Mouse (Mus musculus): ENCODE results near the gene Itpkc. TPM values are rescaled to one million over a fixed set of nuclear protein-coding genes. Genes with fewer than 3 reads are reported as not detected.
"Not testable (repeated sequence)": the region's sequence is repeated elsewhere in the genome, so short reads cannot be mapped to it uniquely, and the experiment has no call there.

Gene Itpkc
- polyA plus RNA-seq, 1 experiment from 2014 or later, result 5.2 TPM

GRCm38 (mm10) chr7:27258205-27258899, 29.9 kb upstream of the Itpkc start, which contains the start of gene Numbl:
Gene Numbl (plus strand): TSS chr7:27258433.
- peak; percentile 88 for ATAC-seq (replicated peaks; ENCODE audit: low FRiP score)
- under 1% methylated on average over 47 of the region's 47 CpGs for WGBS
- Histone ChIP-seq H3K9ac (peak within 1 kb of the TSS; percentile 79), H3K27ac (peak within 1 kb of the TSS; percentile 67), H3K27me3 (no peaks in the 10 kb centered on the region), H3K9me3 (replicated peaks) (no peaks in the 10 kb centered on the region), H3K36me3 (peaks cover 20% of the 10 kb centered on the region), H3K4me2 (peak within 1 kb of the TSS; percentile 92), H3K4me3 (replicated peaks) (peak within 1 kb of the TSS; percentile 84), H3K4me1 (peaks cover 39% of the 10 kb centered on the region)

DNA sequence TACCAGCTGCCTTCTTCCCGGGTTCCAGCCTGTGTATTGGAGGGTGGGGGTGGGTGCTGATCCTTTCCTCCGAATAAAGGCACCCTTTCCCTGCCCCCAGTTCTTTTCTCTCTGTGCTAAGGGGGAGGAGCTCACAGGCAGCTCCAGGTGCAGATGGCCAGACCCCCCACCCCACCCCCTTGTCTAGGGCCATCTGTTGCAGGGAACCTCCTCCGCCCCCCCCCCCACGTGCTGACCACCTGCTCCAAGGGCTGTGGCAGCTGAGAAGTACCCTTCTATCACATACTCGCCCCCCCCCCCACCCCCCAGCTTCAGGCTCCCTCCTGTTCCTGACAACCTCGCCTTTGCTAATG, 29.4 kb upstream of the Itpkc start:
- H3K27ac ChIP-seq, result 0 out of 2 replicates have a peak overlapping the region, but pooled peaks have one; percentile 56
- H3K4me1 ChIP-seq, result peaks cover 39% of the 10 kb centered on the region
- H3K9ac ChIP-seq, result no peak overlapping the region; the same call in 1 of the 2 replicates
- H3K9me3 ChIP-seq (replicated peaks), result no peaks in the 10 kb centered on the region
- WGBS, result 9% methylated on average over 5 of the region's 6 CpGs
- H3K4me2 ChIP-seq, result peak overlapping the region; percentile 92
- H3K4me3 ChIP-seq (replicated peaks), result peak overlapping the region; percentile 84
- peaks cover 17% of the 10 kb centered on the region for H3K36me3 ChIP-seq
- ATAC-seq (replicated peaks; ENCODE audit: low FRiP score), result 0 out of 2 replicates have a peak, but pooled peaks have one; percentile 1
- no peaks in the 10 kb centered on the region for H3K27me3 ChIP-seq

DNA sequence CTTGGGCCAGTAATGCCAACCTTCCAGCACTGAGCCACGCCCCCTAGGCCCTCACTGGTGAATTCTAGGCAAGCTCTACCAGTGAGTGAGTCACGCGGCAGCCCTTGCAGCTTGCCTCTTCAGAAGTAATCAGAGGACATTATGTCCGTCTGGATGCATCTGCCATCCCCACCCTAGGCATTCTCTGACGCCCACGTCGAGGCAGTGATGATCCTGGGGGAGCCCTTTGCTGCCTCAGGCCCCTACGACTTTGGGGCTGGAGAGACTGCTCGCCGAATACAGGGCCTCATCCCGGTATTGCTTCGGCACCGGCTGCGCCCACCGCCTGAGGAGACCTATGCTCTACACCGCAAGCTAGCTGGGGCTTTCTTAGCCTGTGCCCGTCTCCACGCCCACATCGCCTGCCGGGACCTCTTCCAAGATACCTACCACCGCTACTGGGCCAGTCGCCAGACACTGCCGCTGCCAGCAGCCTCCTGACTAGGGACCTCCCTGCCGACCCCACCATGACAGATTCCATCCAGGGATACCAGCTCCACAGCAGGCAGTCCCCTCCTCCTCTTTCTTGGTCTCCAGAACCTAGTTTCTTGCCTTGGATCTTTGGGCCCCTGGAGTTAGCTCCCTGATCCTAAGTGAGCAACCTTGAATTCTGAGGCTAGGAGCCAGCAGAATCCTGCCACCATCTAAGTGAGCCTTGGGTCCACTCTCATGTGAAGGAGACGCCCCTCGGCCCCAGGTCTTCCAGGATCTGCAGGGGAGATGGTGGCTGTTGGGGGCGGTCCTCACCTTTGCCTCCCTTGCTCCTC, 28.8 kb upstream of the Itpkc start:
- Histone ChIP-seq H3K4me1 (peaks cover 39% of the 10 kb centered on the region), H3K27me3 (no peaks in the 10 kb centered on the region), H3K9me3 (replicated peaks) (no peaks in the 10 kb centered on the region), H3K27ac (peak overlapping the region; percentile 56; the same call in 1 of the 2 replicates), H3K36me3 (peaks cover 12% of the 10 kb centered on the region; the same call in 1 of the 2 replicates), H3K4me2 (peak overlapping the region; percentile 92), H3K4me3 (replicated peaks) (peak overlapping the region; percentile 84; the same call in 1 of the 2 replicates), H3K9ac (no peak overlapping the region)
- WGBS, result 23% methylated on average over 27 of the region's 27 CpGs
- ATAC-seq (replicated peaks; ENCODE audit: low FRiP score), result 0 out of 2 replicates have a peak, but pooled peaks have one; percentile 1

GRCm38 (mm10) chr7:27255721-27256120, 27.3 kb upstream of the Itpkc start:
- Histone ChIP-seq H3K4me1 (peaks cover 32% of the 10 kb centered on the region), H3K36me3 (peaks cover 12% of the 10 kb centered on the region), H3K27ac (no peak overlapping the region), H3K9ac (no peak overlapping the region), H3K4me2 (no peak overlapping the region), H3K4me3 (replicated peaks) (no peak overlapping the region), H3K27me3 (no peaks in the 10 kb centered on the region), H3K9me3 (replicated peaks) (no peaks in the 10 kb centered on the region)
- WGBS, result 53% methylated on average over 3 of the region's 3 CpGs
- ATAC-seq (replicated peaks; ENCODE audit: low FRiP score), result no peak

DNA sequence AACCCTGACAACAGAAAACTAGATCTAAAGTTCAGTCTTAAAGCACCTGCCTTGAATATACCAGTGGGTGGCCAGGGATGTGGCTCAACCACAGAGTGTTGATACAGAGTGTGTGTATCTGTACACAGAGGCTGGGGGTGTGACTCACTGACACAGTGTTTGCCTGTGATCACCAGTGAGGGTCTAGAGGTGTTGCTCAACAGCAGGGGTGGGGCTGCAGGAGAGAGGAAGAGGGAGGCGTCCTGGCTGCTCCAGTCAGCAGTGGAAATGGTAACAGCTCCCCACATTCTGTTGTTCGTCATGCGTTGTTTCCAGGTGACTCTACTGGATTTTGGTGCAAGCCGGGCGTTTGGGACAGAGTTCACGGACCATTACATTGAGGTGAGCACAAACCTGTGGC, 23.5 kb upstream of the Itpkc start:
- Histone ChIP-seq H3K9me3 (replicated peaks) (no peaks in the 10 kb centered on the region), H3K27ac (no peak overlapping the region), H3K9ac (no peak overlapping the region), H3K4me2 (no peak overlapping the region), H3K36me3 (peaks cover 20% of the 10 kb centered on the region), H3K4me1 (peaks cover 2% of the 10 kb centered on the region), H3K27me3 (no peaks in the 10 kb centered on the region), H3K4me3 (replicated peaks) (no peak overlapping the region)
- no peak for ATAC-seq (replicated peaks; ENCODE audit: low FRiP score)
- WGBS, result 67% methylated on average over 6 of the region's 6 CpGs

- H3K36me3 ChIP-seq, result peaks cover 35% of the 10 kb centered on the region
- no peak overlapping the region for H3K9ac ChIP-seq
- no peak overlapping the region for H3K27ac ChIP-seq
- no peak overlapping the region for H3K4me3 ChIP-seq (replicated peaks)
- no peaks in the 10 kb centered on the region for H3K4me1 ChIP-seq
- H3K27me3 ChIP-seq, result no peaks in the 10 kb centered on the region
- no peaks in the 10 kb centered on the region for H3K9me3 ChIP-seq (replicated peaks)
- 72% methylated on average over 5 of the region's 5 CpGs for WGBS
- no peak for ATAC-seq (replicated peaks; ENCODE audit: low FRiP score)
- no peak overlapping the region for H3K4me2 ChIP-seq
Measured at GRCm38 (mm10) chr7:27249928-27250327, 21.5 kb upstream of the Itpkc start.

DNA sequence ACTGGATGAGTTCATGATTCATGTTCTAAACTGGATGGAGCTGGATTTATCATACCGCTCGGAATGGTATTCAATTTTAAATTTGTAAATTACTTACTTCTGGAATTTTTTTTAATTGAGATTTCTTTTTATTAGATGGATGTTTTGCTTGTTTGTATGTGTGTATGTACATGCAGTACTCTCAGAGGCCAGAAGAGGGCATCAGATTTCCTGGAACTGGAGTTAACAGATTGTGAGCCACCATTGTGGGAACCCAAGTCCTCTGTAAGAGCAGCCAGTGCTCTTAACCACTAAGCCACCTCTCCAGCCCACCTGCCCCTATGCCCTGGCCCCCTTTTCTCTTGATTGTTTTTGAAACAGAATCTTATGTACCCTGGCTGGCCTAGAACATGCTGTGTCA, 20.7 kb upstream of the Itpkc start:
- H3K36me3 ChIP-seq, result peaks cover 32% of the 10 kb centered on the region
- no peaks in the 10 kb centered on the region for H3K9me3 ChIP-seq (replicated peaks)
- no peak overlapping the region for H3K27ac ChIP-seq
- no peak overlapping the region for H3K4me3 ChIP-seq (replicated peaks)
- ATAC-seq (replicated peaks; ENCODE audit: low FRiP score), result no peak
- 86% methylated on average over 2 of the region's 2 CpGs for WGBS
- H3K4me1 ChIP-seq, result no peaks in the 10 kb centered on the region
- no peak overlapping the region for H3K9ac ChIP-seq
- no peaks in the 10 kb centered on the region for H3K27me3 ChIP-seq
- no peak overlapping the region for H3K4me2 ChIP-seq

- not testable (repeated sequence) for H3K4me3 ChIP-seq (replicated peaks); H3K27ac ChIP-seq; H3K9me3 ChIP-seq (replicated peaks); H3K4me2 ChIP-seq; H3K4me1 ChIP-seq; H3K27me3 ChIP-seq; ATAC-seq (replicated peaks; ENCODE audit: low FRiP score); H3K9ac ChIP-seq
- H3K36me3 ChIP-seq, result peaks cover 62% of the 10 kb centered on the region
- 86% methylated on average over 2 of the region's 2 CpGs for WGBS
Measured at GRCm38 (mm10) chr7:27244088-27244487, 15.6 kb upstream of the Itpkc start.

- no peaks in the 10 kb centered on the region for H3K9me3 ChIP-seq (replicated peaks)
- WGBS, result 40% methylated on average over 8 of the region's 8 CpGs
Measured at GRCm38 (mm10) chr7:27243211-27243610, 14.8 kb upstream of the Itpkc start.

DNA sequence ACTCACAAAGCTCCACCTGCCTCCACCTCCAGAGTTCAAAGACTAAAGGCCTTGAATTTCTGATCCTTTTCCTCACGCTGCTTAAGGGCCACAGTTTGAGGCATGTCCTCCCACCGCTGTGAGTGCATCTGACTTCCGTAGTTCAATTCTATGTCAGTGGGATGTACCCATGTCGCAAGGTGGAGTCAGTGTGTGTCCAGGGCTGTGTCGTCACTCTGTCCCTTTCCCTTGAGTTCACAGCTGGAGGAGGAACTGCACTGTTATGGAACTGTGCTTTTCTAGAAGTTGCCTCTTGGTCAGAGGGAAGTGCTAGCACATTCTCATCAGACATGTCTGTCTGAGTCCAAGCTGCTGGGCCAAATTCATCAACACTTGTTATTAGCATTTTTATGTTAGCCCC, 10.1 kb upstream of the Itpkc start:
- Histone ChIP-seq H3K9me3 (replicated peaks) (no peaks in the 10 kb centered on the region), H3K36me3 (peaks cover 34% of the 10 kb centered on the region), H3K4me1 (peaks cover 7% of the 10 kb centered on the region), H3K27ac (no peak overlapping the region), H3K4me3 (replicated peaks) (no peak overlapping the region), H3K4me2 (no peak overlapping the region), H3K27me3 (no peaks in the 10 kb centered on the region), H3K9ac (no peak overlapping the region)
- WGBS, result 88% methylated on average over 5 of the region's 5 CpGs
- ATAC-seq (replicated peaks; ENCODE audit: low FRiP score), result no peak

More at GRCm38 (mm10) chr7:27243211-27243610, 14.8 kb upstream of the Itpkc start:
- no peak overlapping the region for H3K9ac ChIP-seq
- H3K27me3 ChIP-seq, result no peaks in the 10 kb centered on the region
- H3K4me3 ChIP-seq (replicated peaks), result no peak overlapping the region
- H3K27ac ChIP-seq, result no peak overlapping the region
- H3K4me1 ChIP-seq, result no peaks in the 10 kb centered on the region
- H3K4me2 ChIP-seq, result no peak overlapping the region
- peaks cover 62% of the 10 kb centered on the region for H3K36me3 ChIP-seq
- ATAC-seq (replicated peaks; ENCODE audit: low FRiP score), result no peak

GRCm38 (mm10) chr7:27237527-27237926, 9.1 kb upstream of the Itpkc start:
- H3K9ac ChIP-seq, result no peak overlapping the region
- H3K9me3 ChIP-seq (replicated peaks), result no peaks in the 10 kb centered on the region
- peaks cover 12% of the 10 kb centered on the region for H3K4me1 ChIP-seq
- no peak overlapping the region for H3K4me3 ChIP-seq (replicated peaks)
- no peak overlapping the region for H3K27ac ChIP-seq
- 76% methylated on average over 2 of the region's 2 CpGs for WGBS
- H3K27me3 ChIP-seq, result no peaks in the 10 kb centered on the region
- no peak overlapping the region for H3K4me2 ChIP-seq
- ATAC-seq (replicated peaks; ENCODE audit: low FRiP score), result no peak
- peaks cover 25% of the 10 kb centered on the region for H3K36me3 ChIP-seq

GRCm38 (mm10) chr7:27235726-27236125, 7.3 kb upstream of the Itpkc start:
- Histone ChIP-seq H3K36me3 (peaks cover 14% of the 10 kb centered on the region), H3K4me2 (no peak overlapping the region), H3K9me3 (replicated peaks) (no peaks in the 10 kb centered on the region), H3K4me1 (peaks cover 17% of the 10 kb centered on the region), H3K9ac (no peak overlapping the region), H3K27ac (no peak overlapping the region), H3K27me3 (no peaks in the 10 kb centered on the region), H3K4me3 (replicated peaks) (no peak overlapping the region)
- 91% methylated on average over 2 of the region's 2 CpGs for WGBS
- ATAC-seq (replicated peaks; ENCODE audit: low FRiP score), result no peak
